Mouse (Mus musculus) c-Kit-positive CD71-positive TER-119-negative erythroid progenitor cells, embryonic 14.5 days (primary cell): ENCODE data around the gene Ermap.

Source experiments
- DNase-seq: peaks from one replicate; pipeline ENCODE4 v3.0.0-alpha.2; 2013; ENCODE audit warnings: low read depth

The Ermap gene

GRCm38 (mm10) chr4:119137313-119137712 is 52.5 kb downstream of the Ermap start:
- no peak for DNase-seq

DNA sequence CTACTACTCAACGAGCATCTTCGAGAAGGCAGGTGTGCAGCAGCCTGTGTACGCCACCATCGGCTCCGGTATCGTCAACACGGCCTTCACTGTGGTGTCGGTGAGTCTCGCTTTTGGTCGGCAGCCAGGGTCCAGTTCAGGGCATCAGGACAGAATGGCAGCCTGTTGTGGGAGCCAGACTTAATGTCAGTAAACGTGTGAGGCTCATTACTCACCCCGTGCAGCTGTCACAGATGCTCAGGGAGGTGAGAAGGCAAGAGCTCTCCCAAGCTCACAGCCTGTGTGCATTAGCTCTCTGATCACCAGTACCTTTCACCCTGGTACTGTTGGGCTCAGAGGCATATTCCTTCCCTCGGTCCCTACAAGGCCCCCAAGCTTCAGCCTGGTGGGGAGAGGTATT is 56.0 kb downstream of the Ermap start:
- DNase-seq: no peak

GRCm38 (mm10) chr4:119133306-119133705 is 56.5 kb downstream of the Ermap start:
- no peak for DNase-seq

GRCm38 (mm10) chr4:119131189-119131910 is 58.5 kb downstream of the Ermap start:
- no peak for DNase-seq

DNA sequence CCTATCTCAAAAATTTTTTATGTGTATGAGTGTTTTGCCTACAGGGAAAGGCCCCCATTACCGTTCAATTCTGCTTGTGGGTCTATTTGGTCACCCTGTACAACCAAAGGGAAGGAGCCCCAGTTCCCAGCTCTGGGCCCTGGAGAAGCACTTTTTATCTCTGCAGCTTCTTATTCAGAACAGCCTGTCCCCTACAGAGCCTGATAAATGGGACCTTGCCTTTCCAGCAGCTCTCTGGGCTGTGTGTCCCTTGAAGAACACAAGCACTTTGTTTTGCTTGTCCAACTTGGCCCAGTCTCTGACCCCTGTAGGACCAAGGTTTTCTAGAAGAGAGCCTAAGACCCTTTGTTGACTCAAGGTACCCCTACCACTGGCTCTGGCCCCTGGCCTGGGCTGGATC is 60.7 kb downstream of the Ermap start:
- no peak for DNase-seq

DNA sequence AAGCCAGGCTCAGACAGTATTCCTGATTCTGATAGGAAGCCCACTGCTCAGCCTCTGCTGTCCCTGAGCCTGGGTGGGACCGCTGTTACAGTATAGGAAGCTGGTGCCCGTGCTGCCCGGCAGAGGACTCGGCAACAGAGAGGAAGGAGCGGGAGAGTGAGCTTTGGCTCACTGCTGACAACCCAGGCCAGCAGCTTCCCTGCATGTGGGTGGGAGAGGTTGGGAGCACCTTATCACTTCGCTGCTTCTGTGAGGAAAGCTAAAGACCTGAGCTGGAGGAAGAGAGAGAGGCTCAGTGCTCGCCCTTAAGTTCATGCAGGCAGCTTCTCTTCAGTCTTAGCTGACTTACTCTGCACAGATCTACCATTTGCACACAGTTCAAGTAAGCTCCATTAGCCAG is 61.3 kb downstream of the Ermap start:
- DNase-seq: no peak

GRCm38 (mm10) chr4:119127229-119127628 is 62.6 kb downstream of the Ermap start:
- DNase-seq: no peak

GRCm38 (mm10) chr4:119125577-119126270 is 64.1 kb downstream of the Ermap start:
- no peak for DNase-seq
